Mouse (Mus musculus) MEL (cell line): ENCODE results near the gene Depdc7.

Source experiments
- CTCF ChIP-seq, 3 experiments: IDR thresholded peaks in 2 of 3; conservative IDR thresholded peaks in 1 of 3; 2 replicates each; pipeline ENCODE4 v1.5.1; 2011 to 2012; ENCODE audit warnings: low read length in 3 of 3, low read depth in 2 of 3, mild to moderate bottlenecking in 2 of 3, improper control_type of control experiment in 1 of 3, inconsistent platforms in 1 of 3, mixed read lengths in 1 of 3, moderate library complexity in 1 of 3; ENCODE audit not compliant: control insufficient read depth in 1 of 3, insufficient read depth in 1 of 3, poor library complexity in 1 of 3, severe bottlenecking in 1 of 3
- EP300 ChIP-seq, 2 experiments: IDR thresholded peaks; 2 replicates each; pipeline ENCODE4 v1.6.1; 2011; ENCODE audit warnings: improper control_type of control experiment in 2 of 2, low read length in 2 of 2, low read depth in 1 of 2, mild to moderate bottlenecking in 1 of 2
- GATA1 ChIP-seq: IDR thresholded peaks from 2 replicates; pipeline ENCODE4 v1.6.1; 2011; ENCODE audit warnings: low read depth, low read length, improper control_type of control experiment
- JUND ChIP-seq: IDR thresholded peaks from 2 replicates; pipeline ENCODE4 v1.6.1; 2011; ENCODE audit warnings: low read depth, mild to moderate bottlenecking, improper control_type of control experiment, low read length
- MAFK ChIP-seq: IDR thresholded peaks from 2 replicates; pipeline ENCODE4 v1.6.1; 2011; ENCODE audit warnings: low read depth, mild to moderate bottlenecking, low read length, improper control_type of control experiment, borderline replicate concordance
- NELFE ChIP-seq: IDR thresholded peaks from 2 replicates; pipeline ENCODE4 v1.6.1; 2011; ENCODE audit warnings: low read depth, low read length, improper control_type of control experiment
- POLR2A ChIP-seq, 2 experiments: IDR thresholded peaks; 2 replicates each; pipeline ENCODE4 v1.6.1; 2011 to 2012; ENCODE audit warnings: low read length in 2 of 2, mild to moderate bottlenecking in 2 of 2, control low read depth in 1 of 2, improper control_type of control experiment in 1 of 2, low read depth in 1 of 2, moderate library complexity in 1 of 2; ENCODE audit not compliant: control insufficient read depth in 1 of 2, insufficient read depth in 1 of 2, poor library complexity in 1 of 2
- TBP ChIP-seq: IDR thresholded peaks from 2 replicates; pipeline ENCODE4 v1.8.0; 2011; ENCODE audit warnings: low read depth, low read length, improper control_type of control experiment
- USF1 ChIP-seq: IDR thresholded peaks from 2 replicates; pipeline ENCODE4 v1.6.1; 2014; ENCODE audit warnings: low read depth, mild to moderate bottlenecking, inconsistent platforms, low read length, improper control_type of control experiment, moderate library complexity
- ZC3H11A ChIP-seq: IDR thresholded peaks from 2 replicates; pipeline ENCODE4 v1.6.1; 2012; ENCODE audit warnings: low read depth, mild to moderate bottlenecking, inconsistent platforms, low read length, improper control_type of control experiment
- ZKSCAN1 ChIP-seq: IDR thresholded peaks from 2 replicates; pipeline ENCODE4 v1.6.1; 2012; ENCODE audit warnings: low read depth, mild to moderate bottlenecking, inconsistent platforms, low read length, improper control_type of control experiment, moderate library complexity
- ZNF384 ChIP-seq: IDR thresholded peaks from 2 replicates; pipeline ENCODE4 v1.6.1; 2012; ENCODE audit warnings: low read depth, mild to moderate bottlenecking, inconsistent platforms, low read length, improper control_type of control experiment

DNA sequence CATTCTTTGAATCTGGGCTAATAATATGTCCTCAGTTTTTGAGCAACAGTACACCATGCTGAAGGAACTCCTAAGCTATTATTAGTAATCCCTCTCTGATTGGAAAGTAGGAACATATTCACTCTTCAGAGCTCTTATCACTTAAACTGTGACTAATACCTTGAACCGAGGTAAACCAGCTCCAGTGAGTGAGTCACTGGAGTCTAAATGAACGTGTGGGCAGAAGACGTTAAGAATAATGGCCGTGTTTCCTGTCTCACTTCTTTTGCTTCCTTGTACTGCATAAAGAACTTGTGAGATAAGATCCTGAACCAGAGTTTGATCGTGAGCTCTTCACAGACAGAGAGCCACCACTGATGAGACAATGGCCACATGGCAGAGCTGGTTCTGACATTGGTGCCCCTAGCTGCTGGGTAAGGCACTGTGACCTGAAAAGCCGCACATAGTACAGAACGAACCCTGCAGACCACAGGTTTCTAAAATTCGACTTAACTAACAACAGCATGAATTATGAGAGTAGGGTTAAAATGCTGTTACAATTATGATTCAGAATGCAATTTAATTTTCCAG lies 20.5 kb upstream of the Depdc7 start:
- TF ChIP-seq MAFK (no peak), CTCF (IDR thresholded peaks at IDR 0.05 in 2 of 3, conservative IDR thresholded peaks at IDR 0.05 in 1 of 3; ENCODE audit: control insufficient read depth in 1 of 3, insufficient read depth in 1 of 3, low read depth in 2 of 3, low read length in 3 of 3, poor library complexity in 1 of 3, severe bottlenecking in 1 of 3) (peak in 2 of 3 experiments; percentile 6 to 7; a peak in 2 of 6 replicates), POLR2A (IDR thresholded peaks at IDR 0.05; ENCODE audit: control insufficient read depth in 1 of 2, insufficient read depth in 1 of 2, low read depth in 1 of 2, low read length in 2 of 2, poor library complexity in 1 of 2) (peak in 1 of 2 experiments; percentile 34; a peak in 1 of 4 replicates), JUND (0 out of 2 replicates have a peak, but pooled peaks have one; percentile 21), TBP (0 out of 2 replicates have a peak, but pooled peaks have one; percentile 6), EP300 (IDR thresholded peaks at IDR 0.05; ENCODE audit: low read depth in 1 of 2, low read length in 2 of 2) (peak; percentile 50 to 61; a peak in 3 of 4 replicates), ZC3H11A (no peak), ZNF384 (no peak), ZKSCAN1 (no peak), GATA1 (peak; percentile 44), USF1 (no peak), NELFE (no peak)
